In the genomic region with DNA sequence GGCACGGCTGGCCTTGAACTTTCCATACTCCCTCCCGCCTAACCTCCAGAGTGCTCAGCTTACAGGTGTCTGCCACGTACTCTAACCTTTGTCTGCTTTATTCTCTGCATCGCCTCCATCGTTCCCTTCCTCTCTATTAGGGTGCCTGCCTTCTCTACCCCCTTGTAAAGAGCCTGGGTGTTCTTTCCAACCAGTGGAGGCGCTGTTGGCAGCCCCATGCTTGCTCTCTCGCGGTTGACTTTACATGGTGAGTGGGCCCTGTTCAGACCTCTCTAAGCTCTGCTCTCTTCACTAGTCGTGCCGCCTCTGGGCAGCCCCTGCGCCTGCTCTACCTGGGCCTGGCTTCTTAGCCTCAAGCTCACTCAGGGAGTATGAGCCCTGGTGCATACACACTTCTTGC, we compare ENCODE assay signal across 12 mouse cellular contexts.
DNase-seq lines count a peak whose midpoint lies in the region.
"Had no signal": no experiment of that assay in that cellular context is flagged by ENCODE, and none has a peak within 500 bp of the region (broad histone marks: within the 10 kb centered on the region; RNA-seq: fewer than 3 reads in every experiment).

No protein-coding gene starts in this region.

- DNase-seq in embryo, embryonic 10 days (ENCODE audit: low spot score): peak; percentile 28
- DNase-seq in embryo, embryonic 9.5 days (ENCODE audit: extremely low spot score): no peak
- DNase-seq in kidney, postnatal 4 days: peak; percentile 9 to 13
- no peak for DNase-seq in kidney, adult 9 months
- peak; percentile 54 for DNase-seq in retina, postnatal 1 day
- DNase-seq in retina, embryonic 14.5 days (ENCODE audit: low spot score): no peak
- no peak for DNase-seq in adipocyte (ENCODE audit: low spot score)
- no peak for DNase-seq in right cerebral cortex, postnatal 25 days
- DNase-seq: cerebellum, postnatal 36 days; kidney, adult 2 months; lung, postnatal 4 days; thymus, postnatal 36 days had no signal

Comparison
In these comparisons a context has a peak if more than half of its experiments do, and no peak if none do; other contexts are left out.
1. DNase-seq: peak in embryo, embryonic 10 days (single experiment), kidney, postnatal 4 days (2 of 2) and retina, postnatal 1 day (single experiment); none in embryo, embryonic 9.5 days (single experiment), kidney, adult 9 months (single experiment), retina, embryonic 14.5 days (single experiment), adipocyte (single experiment) and right cerebral cortex, postnatal 25 days (single experiment).